ENCODE assay signal across 8 mouse cellular contexts in the genomic region with DNA sequence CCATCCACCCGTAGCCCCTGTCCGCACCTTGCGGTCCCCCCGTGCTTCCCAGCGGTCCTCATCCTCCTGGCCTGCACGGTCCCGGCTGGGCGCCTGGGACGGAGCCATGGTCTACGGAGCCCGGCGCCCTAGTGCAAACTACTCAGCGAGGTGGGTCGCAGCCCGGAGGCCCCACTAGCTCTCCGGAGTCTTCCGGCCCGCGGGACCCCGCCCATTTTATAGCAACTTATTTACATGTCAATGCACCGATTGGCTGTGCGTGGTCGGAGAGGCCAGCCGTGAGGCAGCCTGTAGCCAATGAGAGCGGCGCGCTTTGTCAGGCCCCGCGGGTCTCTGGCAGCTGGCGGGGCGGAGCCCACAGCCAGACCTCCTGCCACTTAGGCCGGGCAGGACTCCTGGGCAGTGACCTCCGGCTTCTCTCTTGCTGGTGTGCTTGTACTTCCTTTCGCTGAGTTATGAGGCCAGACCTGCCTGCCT. TPM values are rescaled to one million over a fixed set of nuclear protein-coding genes. Genes with fewer than 3 reads are reported as not detected.
DNase-seq lines count a peak whose midpoint lies in the region; ATAC-seq and TF ChIP-seq lines count a peak whose summit lies in the region.

No protein-coding gene starts in this region.

- peaks cover 3% of the 10 kb centered on the region; the same call in 1 of the 2 replicates for H3K36me3 ChIP-seq in ES-E14 (ENCODE audit: control insufficient read depth, insufficient read depth, low read length, poor library complexity, severe bottlenecking)
- 0 out of 2 replicates have a peak, but pooled peaks cover 7% of the 10 kb centered on the region for H3K36me3 ChIP-seq in forebrain, embryonic 14.5 days (ENCODE audit: control insufficient read depth, insufficient read depth, low read length)
- peaks cover 14% of the 10 kb centered on the region for H3K36me3 ChIP-seq in liver, postnatal 0 days (replicated peaks; ENCODE audit: insufficient read depth, low read length)
- H3K36me3 ChIP-seq in neural tube, embryonic 13.5 days, result peaks cover 14% of the 10 kb centered on the region; the same call in 1 of the 2 replicates

- H3K27me3 ChIP-seq in forebrain, embryonic 14.5 days (replicated peaks; ENCODE audit: control insufficient read depth, insufficient read depth, low read length), result no peaks in the 10 kb centered on the region
- no peaks in the 10 kb centered on the region for H3K27me3 ChIP-seq in liver, postnatal 0 days (ENCODE audit: insufficient read depth, low read length)
- H3K27me3 ChIP-seq in neural tube, embryonic 13.5 days, result no peaks in the 10 kb centered on the region

- under 1% methylated on average over 34 of the region's 34 CpGs for WGBS in forebrain, embryonic 14.5 days
- WGBS in liver, postnatal 0 days (ENCODE audit: insufficient replicate concordance), result under 1% methylated on average over 34 of the region's 34 CpGs
- under 1% methylated on average over 34 of the region's 34 CpGs for WGBS in neural tube, embryonic 13.5 days

- no peak overlapping the region for H3K27ac ChIP-seq in ES-E14 (ENCODE audit: insufficient read depth, low read depth, low read length, poor library complexity, severe bottlenecking)
- peak overlapping the region; percentile 97 for H3K27ac ChIP-seq in forebrain, embryonic 14.5 days (ENCODE audit: low read depth, low read length)
- H3K27ac ChIP-seq in liver, postnatal 0 days (ENCODE audit: low read depth), result peak overlapping the region; percentile 93
- peak overlapping the region; percentile 93 for H3K27ac ChIP-seq in neural tube, embryonic 13.5 days (replicated peaks)

- TF ChIP-seq CTCF in liver, postnatal 0 days (IDR thresholded peaks at IDR 0.05; ENCODE audit: low read depth), result no peak

- peak; percentile 89 for ATAC-seq in forebrain, embryonic 14.5 days
- peak; percentile 93 for ATAC-seq in liver, postnatal 0 days
- peak; percentile 94 for ATAC-seq in neural tube, embryonic 13.5 days (ENCODE audit: low read depth)

- in situ Hi-C loops in ES-E14 (cut with MboI; ENCODE audit: low sequenced_read_pairs in 2 of 2, unreplicated experiment in 2 of 2), result no loop called here

- peak; percentile 89 for DNase-seq in ES-E14 (ENCODE audit: low read depth, low spot score)
- peak; percentile 90 for DNase-seq in cerebellum, adult 11 months
- peak; percentile 99 for DNase-seq in forebrain, embryonic 14.5 days (ENCODE audit: low spot score)
- DNase-seq in heart, postnatal 14 days, result peak; percentile 94
- DNase-seq in layer of hippocampus, adult 11-12 months (ENCODE audit: low spot score), result peak; percentile 95
- DNase-seq in liver, postnatal 0 days, result peak; percentile 92
- peak; percentile 89 for DNase-seq in telencephalon, adult 2 months (ENCODE audit: low read depth, low spot score)

- H3K9ac ChIP-seq in ES-E14 (ENCODE audit: insufficient read depth, low read depth, low read length, poor library complexity, severe bottlenecking), result peak overlapping the region; percentile 80
- H3K9ac ChIP-seq in forebrain, embryonic 14.5 days (ENCODE audit: low read length), result peak overlapping the region; percentile 93
- H3K9ac ChIP-seq in liver, postnatal 0 days (replicated peaks), result peak overlapping the region; percentile 89
- H3K9ac ChIP-seq in neural tube, embryonic 13.5 days, result peak overlapping the region; percentile 90

- no peaks in the 10 kb centered on the region for H3K9me3 ChIP-seq in ES-E14 (ENCODE audit: control insufficient read depth, insufficient read depth, low read depth, low read length)
- no peaks in the 10 kb centered on the region for H3K9me3 ChIP-seq in forebrain, embryonic 14.5 days (replicated peaks; ENCODE audit: control insufficient read depth, low read length)
- no peaks in the 10 kb centered on the region for H3K9me3 ChIP-seq in liver, postnatal 0 days (ENCODE audit: low read length)
- no peaks in the 10 kb centered on the region for H3K9me3 ChIP-seq in neural tube, embryonic 13.5 days

- H3K4me2 ChIP-seq in forebrain, embryonic 14.5 days (ENCODE audit: low read length), result peak overlapping the region; percentile 88
- H3K4me2 ChIP-seq in liver, postnatal 0 days (ENCODE audit: low read depth, low read length), result peak overlapping the region; percentile 99
- H3K4me2 ChIP-seq in neural tube, embryonic 13.5 days, result peak overlapping the region; percentile 93

- TF ChIP-seq EP300 in liver, postnatal 0 days (IDR thresholded peaks at IDR 0.05; ENCODE audit: low read depth), result no peak

- H3K4me1 ChIP-seq in ES-E14 (ENCODE audit: control insufficient read depth in 2 of 2, insufficient read depth in 2 of 2, low read length in 2 of 2, poor library complexity in 1 of 2), result peaks cover 1 to 9% of the 10 kb centered on the region in 2 experiments; a peak in 2 of 4 replicates
- peaks cover 33% of the 10 kb centered on the region for H3K4me1 ChIP-seq in forebrain, embryonic 14.5 days (ENCODE audit: control insufficient read depth, insufficient read depth, low read length)
- H3K4me1 ChIP-seq in liver, postnatal 0 days (ENCODE audit: insufficient read depth), result peaks cover 31% of the 10 kb centered on the region
- H3K4me1 ChIP-seq in neural tube, embryonic 13.5 days (replicated peaks), result peaks cover 57% of the 10 kb centered on the region

- intact Hi-C loops in heart, postnatal 14 days (cut with DNase I), result no loop called here

- H3K4me3 ChIP-seq in ES-E14 (ENCODE audit: insufficient read depth in 1 of 2, low read depth in 1 of 2, low read length in 2 of 2, poor library complexity in 1 of 2, severe bottlenecking in 1 of 2), result peak overlapping the region; percentile 78 to 87
- peak overlapping the region; percentile 71 for H3K4me3 ChIP-seq in forebrain, embryonic 14.5 days (ENCODE audit: low read depth, low read length)
- peak overlapping the region; percentile 85 for H3K4me3 ChIP-seq in liver, postnatal 0 days (ENCODE audit: low read depth, low read length)
- H3K4me3 ChIP-seq in neural tube, embryonic 13.5 days, result peak overlapping the region; percentile 71

TF ChIP-seq in ES-E14, 5 proteins besides CTCF, POLR2A, EP300 and RAD21:
- no peak for TF ChIP-seq MAFK (IDR thresholded peaks at IDR 0.05; ENCODE audit: insufficient read depth, low read depth, low read length)
- 0 out of 2 replicates have a peak, but pooled peaks have one; percentile 7 for TF ChIP-seq ZC3H11A (IDR thresholded peaks at IDR 0.05; ENCODE audit: borderline replicate concordance, low read depth, low read length)
- TF ChIP-seq HCFC1 (IDR thresholded peaks at IDR 0.05; ENCODE audit: borderline replicate concordance, insufficient read depth, low read length), result 0 out of 2 replicates have a peak, but pooled peaks have one; percentile 19
- no peak for TF ChIP-seq ZNF384 (IDR thresholded peaks at IDR 0.05; ENCODE audit: low read depth, low read length)

RNA-seq across cellular contexts. Expression of a gene that starts 0.8 kb away (rescaled TPM):
- total RNA-seq in ES-E14 (2012; rRNA removed), result 13.3 and 29.1 TPM in 2 replicates
- polyA plus RNA-seq in forebrain, embryonic 14.5 days (2014; fragmentation: Nextera tagmentation; extraction: Ambion mirVana), result 217 and 240 TPM in 2 replicates
- 10 to 100 TPM; 16.8 to 20.1 TPM for total RNA-seq in heart, postnatal 14 days (2021)
- polyA plus RNA-seq in liver, postnatal 0 days (2015; fragmentation: Nextera tagmentation; extraction: Ambion mirVana), result 33.1 and 35.0 TPM in 2 replicates
- 146 and 163 TPM in 2 replicates for polyA plus RNA-seq in neural tube, embryonic 13.5 days (2015; fragmentation: Nextera tagmentation; extraction: Ambion mirVana)

RNA-seq across cellular contexts. Expression of a gene that starts 14.5 kb away (rescaled TPM):
- 64.9 and 71.3 TPM in 2 replicates for total RNA-seq in ES-E14 (2012; rRNA removed)
- 151 and 162 TPM in 2 replicates for polyA plus RNA-seq in forebrain, embryonic 14.5 days (2014; fragmentation: Nextera tagmentation; extraction: Ambion mirVana)
- total RNA-seq in heart, postnatal 14 days (2021), result 10 to 100 TPM; 45.4 to 46.7 TPM
- 40.3 and 42.8 TPM in 2 replicates for polyA plus RNA-seq in liver, postnatal 0 days (2015; fragmentation: Nextera tagmentation; extraction: Ambion mirVana)
- polyA plus RNA-seq in neural tube, embryonic 13.5 days (2015; fragmentation: Nextera tagmentation; extraction: Ambion mirVana), result 138 and 141 TPM in 2 replicates

RNA-seq across cellular contexts. Expression of a gene that starts 46.1 kb away (rescaled TPM):
- total RNA-seq in ES-E14 (2012; rRNA removed), result 0.42 and 0.58 TPM in 2 replicates
- 2.6 and 4.5 TPM in 2 replicates for polyA plus RNA-seq in forebrain, embryonic 14.5 days (2014; fragmentation: Nextera tagmentation; extraction: Ambion mirVana)
- total RNA-seq in heart, postnatal 14 days (2021), result 10 to 100 TPM; 12.3 to 18.9 TPM
- 2.4 and 2.5 TPM in 2 replicates for polyA plus RNA-seq in liver, postnatal 0 days (2015; fragmentation: Nextera tagmentation; extraction: Ambion mirVana)
- polyA plus RNA-seq in neural tube, embryonic 13.5 days (2015; fragmentation: Nextera tagmentation; extraction: Ambion mirVana), result 3.3 and 4.1 TPM in 2 replicates

RNA-seq across cellular contexts. Expression of a gene that starts 46.8 kb away (rescaled TPM):
- 5.8 and 6.3 TPM in 2 replicates for total RNA-seq in ES-E14 (2012; rRNA removed)
- polyA plus RNA-seq in forebrain, embryonic 14.5 days (2014; fragmentation: Nextera tagmentation; extraction: Ambion mirVana), result 0.12 and 0.27 TPM in 2 replicates
- under 1 TPM; 0.15 to 0.41 TPM for total RNA-seq in heart, postnatal 14 days (2021)
- polyA plus RNA-seq in liver, postnatal 0 days (2015; fragmentation: Nextera tagmentation; extraction: Ambion mirVana), result 0.95 and 1.3 TPM in 2 replicates
- 0.26 and 0.47 TPM in 2 replicates for polyA plus RNA-seq in neural tube, embryonic 13.5 days (2015; fragmentation: Nextera tagmentation; extraction: Ambion mirVana)
